Mouse (Mus musculus) splenic B cell, adult 2 months (primary cell): ENCODE measurements at regions not wholly inside any gene's neighbourhood (a gene's known extent, or its start where the extent isn't known, plus 50 kb on each side); places are given as distances from the start of the nearest gene placed in this dataset.
A peak's percentile ranks its signal among the peaks of the same experiment; 100 is the strongest.

Source experiments
- DNase-seq: peaks from one replicate; pipeline ENCODE4 v3.0.0-alpha.2; 2011; ENCODE audit warnings: low read depth, low spot score
- H3K27me3 ChIP-seq: 2 replicates; pipeline ENCODE4 v1.6.1; 2012; ENCODE audit warnings: mild to moderate bottlenecking, low read length, moderate library complexity, mixed read lengths; ENCODE audit not compliant: control insufficient read depth, poor library complexity, insufficient read depth, severe bottlenecking
- H3K36me3 ChIP-seq: 2 replicates; pipeline ENCODE4 v1.6.1; 2012; ENCODE audit warnings: mild to moderate bottlenecking, low read length, moderate library complexity, mixed read lengths; ENCODE audit not compliant: control insufficient read depth, poor library complexity, insufficient read depth, severe bottlenecking

- no peak for DNase-seq
- no peaks in the 10 kb centered on the region for H3K27me3 ChIP-seq
- H3K36me3 ChIP-seq: no peaks in the 10 kb centered on the region
Measured at GRCm38 (mm10) chr10:99416271-99416670, 153.2 kb downstream of the Dusp6 start.

GRCm38 (mm10) chr10:99416896-99417479, 154.0 kb downstream of the Dusp6 start:
- no peak for DNase-seq
- no peaks in the 10 kb centered on the region for H3K36me3 ChIP-seq
- no peaks in the 10 kb centered on the region for H3K27me3 ChIP-seq

- H3K36me3 ChIP-seq: no peaks in the 10 kb centered on the region
- no peaks in the 10 kb centered on the region for H3K27me3 ChIP-seq
- DNase-seq: no peak
Measured at GRCm38 (mm10) chr10:99417591-99417990, 154.6 kb downstream of the Dusp6 start.

- no peak for DNase-seq
- Histone ChIP-seq H3K36me3 (no peaks in the 10 kb centered on the region), H3K27me3 (no peaks in the 10 kb centered on the region)
Measured at GRCm38 (mm10) chr10:99418497-99418896, 155.5 kb downstream of the Dusp6 start.

- DNase-seq: no peak
- no peaks in the 10 kb centered on the region for H3K36me3 ChIP-seq
- no peaks in the 10 kb centered on the region for H3K27me3 ChIP-seq
Measured at GRCm38 (mm10) chr10:99419532-99419931, 156.5 kb downstream of the Dusp6 start.

- DNase-seq: no peak
Measured at GRCm38 (mm10) chr10:99423406-99423805, 160.4 kb downstream of the Dusp6 start.

GRCm38 (mm10) chr10:99425265-99425664, 162.2 kb downstream of the Dusp6 start:
- Histone ChIP-seq H3K36me3 (no peaks in the 10 kb centered on the region), H3K27me3 (no peaks in the 10 kb centered on the region)
- no peak for DNase-seq

More at GRCm38 (mm10) chr10:99423406-99423805, 160.4 kb downstream of the Dusp6 start:
- no peaks in the 10 kb centered on the region for H3K36me3 ChIP-seq
- H3K27me3 ChIP-seq: no peaks in the 10 kb centered on the region

- DNase-seq: no peak
- no peaks in the 10 kb centered on the region for H3K36me3 ChIP-seq
Measured at GRCm38 (mm10) chr10:99430175-99430574, 167.1 kb downstream of the Dusp6 start.

GRCm38 (mm10) chr10:99430669-99431561, 167.9 kb downstream of the Dusp6 start:
- DNase-seq: peak; percentile 60

More at GRCm38 (mm10) chr10:99430175-99430574, 167.1 kb downstream of the Dusp6 start:
- no peaks in the 10 kb centered on the region for H3K27me3 ChIP-seq

GRCm38 (mm10) chr10:99437060-99437459, 174.0 kb downstream of the Dusp6 start:
- Histone ChIP-seq H3K36me3 (no peaks in the 10 kb centered on the region), H3K27me3 (no peaks in the 10 kb centered on the region)
- DNase-seq: no peak

More at GRCm38 (mm10) chr10:99430669-99431561, 167.9 kb downstream of the Dusp6 start:
- no peaks in the 10 kb centered on the region for H3K36me3 ChIP-seq
- no peaks in the 10 kb centered on the region for H3K27me3 ChIP-seq

GRCm38 (mm10) chr10:99440169-99440568, 177.1 kb downstream of the Dusp6 start:
- Histone ChIP-seq H3K27me3 (no peaks in the 10 kb centered on the region), H3K36me3 (no peaks in the 10 kb centered on the region)
- no peak for DNase-seq

GRCm38 (mm10) chr10:99441014-99441413, 178.0 kb downstream of the Dusp6 start:
- DNase-seq: peak; percentile 29
- H3K27me3 ChIP-seq: no peaks in the 10 kb centered on the region
- H3K36me3 ChIP-seq: no peaks in the 10 kb centered on the region

GRCm38 (mm10) chr10:99441931-99442330, 178.9 kb downstream of the Dusp6 start:
- H3K27me3 ChIP-seq: no peaks in the 10 kb centered on the region
- H3K36me3 ChIP-seq: no peaks in the 10 kb centered on the region
- no peak for DNase-seq

GRCm38 (mm10) chr10:99443453-99444170, 180.6 kb downstream of the Dusp6 start:
- Histone ChIP-seq H3K36me3 (no peaks in the 10 kb centered on the region), H3K27me3 (no peaks in the 10 kb centered on the region)
- no peak for DNase-seq
